Mouse (Mus musculus) forebrain, postnatal 0 days (tissue): ENCODE results near the gene Taf6. TPM values are rescaled to one million over a fixed set of nuclear protein-coding genes. Genes with fewer than 3 reads are reported as not detected.

Experiments used
- ATAC-seq: fragments of 200-750 bp; cut with Nextera tagmentation; 2 replicates; pipeline ENCODE4 v1.8.0; 2017; ENCODE audit warnings: mild to moderate bottlenecking, moderate library complexity
- DNase-seq: peaks from one replicate; pipeline ENCODE4 v3.0.0-alpha.2; 2015
- H3K27ac ChIP-seq: fragments of 300-500 bp; sonication (generic); 2 replicates; pipeline ENCODE4 v1.5.1; 2014; ENCODE audit warnings: low read depth, mild to moderate bottlenecking, antibody characterized with exemption, low read length, moderate library complexity, mixed read lengths
- H3K27me3 ChIP-seq: fragments of 300-500 bp; sonication (generic); 2 replicates; pipeline ENCODE4 v1.6.1; 2014; ENCODE audit warnings: mild to moderate bottlenecking, low read length, mixed read lengths; ENCODE audit not compliant: insufficient read depth
- H3K36me3 ChIP-seq: fragments of 300-500 bp; sonication (generic); 2 replicates; pipeline ENCODE4 v1.6.1; 2014; ENCODE audit warnings: mild to moderate bottlenecking, moderate library complexity; ENCODE audit not compliant: insufficient read depth
- H3K4me1 ChIP-seq: fragments of 300-500 bp; sonication (generic); 2 replicates; pipeline ENCODE4 v1.6.1; 2014; ENCODE audit warnings: antibody characterized with exemption; ENCODE audit not compliant: insufficient read depth
- H3K4me2 ChIP-seq: fragments of 300-500 bp; sonication (generic); 2 replicates; pipeline ENCODE4 v1.6.1; 2014; ENCODE audit warnings: low read depth, mild to moderate bottlenecking, moderate library complexity
- H3K4me3 ChIP-seq: fragments of 300-500 bp; sonication (generic); 2 replicates; pipeline ENCODE4 v1.5.1; 2014; ENCODE audit warnings: low read depth, low read length, mixed read lengths
- H3K9ac ChIP-seq: fragments of 300-500 bp; sonication (generic); 2 replicates; pipeline ENCODE4 v1.6.1; 2014; ENCODE audit warnings: mild to moderate bottlenecking
- H3K9me3 ChIP-seq: fragments of 300-500 bp; sonication (generic); 2 replicates; pipeline ENCODE4 v1.6.1; 2016; ENCODE audit warnings: low read length
- CTCF ChIP-seq: sonication (generic); IDR thresholded peaks from 2 replicates; pipeline ENCODE4 v1.5.1; 2016; ENCODE audit warnings: antibody characterized with exemption, control low read depth, low read depth
- WGBS: fragments of 180-500 bp; shearing (Covaris S2); extraction: QIAGEN DNeasy Blood & Tissue Kit; methylation state at CpG from one replicate; pipeline ENCODE4 v1.1.7; 2014; 5-methylcytosine and 5-hydroxymethylcytosine counted together
- polyA plus RNA-seq: library from polyadenylated mRNA; unstranded; fragments of >200 nt; fragmentation: Nextera tagmentation; extraction: Ambion mirVana; gene quantifications from 2 replicates; pipeline ENCODE4 v1.2.1, GENCODE M21; 2015
- total RNA-seq: library from RNA; depleted of rRNA; stranded (reverse); fragments of >200 nt; gene quantifications from 2 replicates; pipeline ENCODE4 v1.2.3, GENCODE M21; 2014

Taf6 gene
- total and polyA plus RNA-seq, 2 experiments from 2014 or later: 47.6 to 49.8 TPM

- peak; percentile 19; the same call in 1 of the 2 replicates for TF ChIP-seq CTCF
- peak; percentile 95 for DNase-seq
- H3K4me2 ChIP-seq: peak within 1 kb of the TSS; percentile 65
- H3K9ac ChIP-seq: peak within 1 kb of the TSS; percentile 69
- WGBS: under 1% methylated on average over 42 of the region's 42 CpGs
- no peaks in the 10 kb centered on the region for H3K9me3 ChIP-seq
- H3K27me3 ChIP-seq: no peaks in the 10 kb centered on the region
- H3K36me3 ChIP-seq: peaks cover 36% of the 10 kb centered on the region
- peak within 1 kb of the TSS; percentile 57 for H3K4me3 ChIP-seq
- peak within 1 kb of the TSS; percentile 66 for H3K27ac ChIP-seq
- peaks cover 7% of the 10 kb centered on the region; the same call in 1 of the 2 replicates for H3K4me1 ChIP-seq
- ATAC-seq: peak; percentile 99
Measured at GRCm38 (mm10) chr5:138160842-138161665, 26.2 kb downstream of the Taf6 start, which contains the start of gene Cops6. TSS of gene Cops6 (plus strand) at chr5:138161071.

DNA sequence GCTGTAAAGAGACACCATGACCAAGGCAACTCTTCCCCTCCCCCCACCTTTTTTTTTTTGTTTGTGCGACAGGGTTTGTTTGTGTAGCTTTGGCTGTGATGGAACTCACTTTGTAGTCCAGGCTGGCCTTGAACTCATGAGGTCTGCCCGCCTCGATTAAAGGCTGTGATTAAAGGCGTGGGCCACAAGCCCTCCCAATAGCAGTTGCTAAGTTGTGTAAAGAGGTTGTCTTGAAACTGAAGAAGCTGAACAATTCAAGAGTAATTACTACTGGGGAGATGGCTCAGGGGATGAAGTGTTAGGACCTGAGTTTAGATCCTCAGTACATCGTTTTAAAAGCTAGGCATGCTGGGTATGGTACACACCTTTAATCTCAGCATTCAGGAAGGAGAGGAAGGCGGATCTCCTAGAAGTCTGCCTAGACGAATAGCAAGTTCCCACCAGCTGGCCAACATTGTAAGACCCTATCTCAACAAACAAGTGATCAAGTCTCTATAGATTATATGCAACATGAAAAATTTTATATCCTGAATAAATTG, 27.0 kb downstream of the Taf6 start:
- Histone ChIP-seq H3K27me3 (no peaks in the 10 kb centered on the region), H3K4me2 (peak overlapping the region; percentile 65), H3K27ac (peak overlapping the region; percentile 66), H3K9ac (peak overlapping the region; percentile 69), H3K4me3 (peak overlapping the region; percentile 57), H3K36me3 (peaks cover 29% of the 10 kb centered on the region), H3K9me3 (no peaks in the 10 kb centered on the region), H3K4me1 (peaks cover 7% of the 10 kb centered on the region; the same call in 1 of the 2 replicates)
- no peak for DNase-seq
- 62% methylated on average over 7 of the region's 7 CpGs for WGBS
- TF ChIP-seq CTCF: no peak
- ATAC-seq: no peak

DNA sequence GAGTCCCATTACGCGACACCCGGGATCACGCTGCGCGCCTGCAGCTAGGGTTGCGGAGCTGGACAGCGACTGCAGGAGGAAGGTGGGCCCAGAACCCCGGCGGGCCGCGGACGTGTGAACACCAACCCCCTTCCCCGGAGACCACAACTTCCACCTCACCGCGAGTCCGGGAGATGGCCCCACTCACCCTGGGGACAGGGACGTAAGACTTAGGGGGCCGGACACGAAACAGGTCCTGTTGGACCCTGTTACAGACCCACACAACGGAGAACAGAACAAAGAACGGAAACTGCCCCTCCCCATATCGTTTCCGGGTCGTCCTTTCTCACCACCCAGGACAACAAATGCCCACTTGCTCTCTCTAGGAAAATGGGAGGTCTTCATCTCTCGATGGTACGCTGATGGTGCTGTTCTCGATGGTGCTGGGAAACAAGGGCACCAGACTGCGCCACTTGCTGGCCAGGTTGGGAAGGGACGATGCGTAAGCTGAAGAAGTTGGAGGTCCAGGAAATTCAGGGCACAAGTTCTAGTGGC, 31.7 kb downstream of the Taf6 start, which contains the start of gene Zfp113:
Gene Zfp113 (minus strand): TSS at position 302 of the 534 bp plus-strand sequence.
- peak; percentile 92 for TF ChIP-seq CTCF
- WGBS: under 1% methylated on average over 31 of the region's 31 CpGs

GRCm38 (mm10) chr5:138154390-138154789, 32.9 kb downstream of the Taf6 start:
- ATAC-seq (no peak), DNase-seq (no peak)
- H3K9ac ChIP-seq: peak overlapping the region; percentile 97
- H3K27me3 ChIP-seq: no peaks in the 10 kb centered on the region
- H3K36me3 ChIP-seq: peaks cover 10% of the 10 kb centered on the region
- TF ChIP-seq CTCF: no peak
- peak overlapping the region; percentile 69 for H3K4me2 ChIP-seq
- no peaks in the 10 kb centered on the region for H3K9me3 ChIP-seq
- peaks cover 8% of the 10 kb centered on the region; the same call in 1 of the 2 replicates for H3K4me1 ChIP-seq
- peak overlapping the region; percentile 97; the same call in 1 of the 2 replicates for H3K27ac ChIP-seq
- H3K4me3 ChIP-seq: peak overlapping the region; percentile 65
- 84% methylated on average over 3 of the region's 3 CpGs for WGBS

More for the DNA sequence above, 31.7 kb downstream of the Taf6 start, which contains the start of gene Zfp113:
- Histone ChIP-seq H3K27me3 (no peaks in the 10 kb centered on the region), H3K4me3 (peak within 1 kb of the TSS; percentile 65), H3K4me2 (peak within 1 kb of the TSS; percentile 69), H3K4me1 (peaks cover 8% of the 10 kb centered on the region; the same call in 1 of the 2 replicates), H3K27ac (peak within 1 kb of the TSS; percentile 97), H3K9me3 (no peaks in the 10 kb centered on the region), H3K9ac (peak within 1 kb of the TSS; percentile 97), H3K36me3 (peaks cover 5% of the 10 kb centered on the region)
- peak; percentile 99 for ATAC-seq
- DNase-seq: peak; percentile 94

GRCm38 (mm10) chr5:138138585-138138984, 48.7 kb downstream of the Taf6 start:
- TF ChIP-seq CTCF: no peak
- Histone ChIP-seq H3K4me2 (no peak overlapping the region), H3K36me3 (peaks cover 32% of the 10 kb centered on the region), H3K4me3 (no peak overlapping the region), H3K27ac (no peak overlapping the region), H3K27me3 (no peaks in the 10 kb centered on the region), H3K9me3 (no peaks in the 10 kb centered on the region), H3K4me1 (no peaks in the 10 kb centered on the region), H3K9ac (no peak overlapping the region)
- 77% methylated on average over 4 of the region's 4 CpGs for WGBS
- DNase-seq (no peak), ATAC-seq (no peak)

- H3K4me3 ChIP-seq: no peak overlapping the region
- H3K4me1 ChIP-seq: no peaks in the 10 kb centered on the region
- H3K36me3 ChIP-seq: peaks cover 34% of the 10 kb centered on the region
- H3K4me2 ChIP-seq: no peak overlapping the region
- 66% methylated on average over 8 of the region's 8 CpGs for WGBS
- H3K9me3 ChIP-seq: no peaks in the 10 kb centered on the region
- ATAC-seq (peak; percentile 58), DNase-seq (peak; percentile 67)
- no peak overlapping the region for H3K27ac ChIP-seq
- H3K9ac ChIP-seq: no peak overlapping the region
- peak; percentile 78 for TF ChIP-seq CTCF
- no peaks in the 10 kb centered on the region for H3K27me3 ChIP-seq
Measured at GRCm38 (mm10) chr5:138137935-138138549, 49.2 kb downstream of the Taf6 start.
